ENCODE assay signal across 17 mouse cellular contexts in genomic region chr2:128134948-128135347, GRCm38 (mm10).
"Had no signal": no experiment of that assay in that cellular context is flagged by ENCODE, and none has a peak within 500 bp of the region (broad histone marks: within the 10 kb centered on the region; RNA-seq: fewer than 3 reads in every experiment).

No protein-coding gene starts in this region.

- H3K4me3 ChIP-seq: left cerebral cortex, adult 2 months; midbrain, embryonic 10.5 days; midbrain, embryonic 15.5 days; neural tube, embryonic 13.5 days; stomach, embryonic 15.5 days had no signal

- H3K36me3 ChIP-seq: midbrain, embryonic 15.5 days had no signal

- H3K27ac ChIP-seq: left cerebral cortex, adult 2 months; liver, embryonic 14.5 days; midbrain, embryonic 10.5 days; midbrain, embryonic 15.5 days; neural tube, embryonic 13.5 days; stomach, embryonic 15.5 days had no signal

- H3K4me2 ChIP-seq: midbrain, embryonic 15.5 days; neural tube, embryonic 13.5 days; stomach, embryonic 15.5 days had no signal

- H3K9me3 ChIP-seq: midbrain, embryonic 10.5 days; midbrain, embryonic 15.5 days; neural tube, embryonic 13.5 days; stomach, embryonic 15.5 days had no signal

- DNase-seq: kidney, adult 8-10 months; kidney, postnatal 4 days; lung, adult 2 months; lung, postnatal 36 days; retina, postnatal 1 day; right cerebral cortex, postnatal 4 days; spleen, adult 18-20 months; thymus, adult 2 months; thymus, postnatal 25 days had no signal

- H3K9ac ChIP-seq: liver, embryonic 14.5 days; midbrain, embryonic 15.5 days; neural tube, embryonic 13.5 days; stomach, embryonic 15.5 days had no signal

- H3K27me3 ChIP-seq: midbrain, embryonic 15.5 days; neural tube, embryonic 13.5 days; stomach, embryonic 15.5 days had no signal

- ATAC-seq: intestine, postnatal 0 days; lung, postnatal 0 days; midbrain, embryonic 15.5 days had no signal
